Mouse (Mus musculus): Measurements from ENCODE around the gene Mnat1. TPM values are rescaled to one million over a fixed set of nuclear protein-coding genes. Genes with fewer than 3 reads are reported as not detected.
A peak's percentile ranks its signal among the peaks of the same experiment; 100 is the strongest.

Mnat1 gene
- total RNA-seq, 2 experiments from 2014 or later = 19.3 to 20.0 TPM

- intact Hi-C loops (cut with DNase I) = loop anchor here (5.0 kb wide), 1 partner anchor 52 kb away; no protein-coding TSS in a partner anchor
- DNase-seq = no peak
Measured at GRCm38 (mm10) chr12:73215773-73216172, 92.3 kb downstream of the Mnat1 start.

DNA sequence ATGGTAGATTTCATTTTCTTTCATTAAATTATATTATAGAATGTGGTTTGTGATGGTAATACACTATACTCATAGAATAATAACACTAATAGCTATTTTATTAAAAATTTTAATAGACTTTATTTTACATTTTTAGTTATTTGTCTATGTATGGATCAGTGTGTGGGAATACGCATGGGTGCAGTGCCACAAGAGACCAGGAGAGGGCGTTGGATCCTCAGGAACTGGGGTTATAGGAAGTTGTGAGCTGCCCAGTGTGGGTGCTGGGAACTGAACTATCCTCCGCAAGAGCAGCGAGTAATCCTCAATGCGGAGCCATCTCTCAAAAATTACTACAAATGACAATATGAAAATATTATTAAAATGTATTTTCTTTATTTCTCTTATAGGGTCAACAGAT, 95.1 kb downstream of the Mnat1 start:
- intact Hi-C loops (cut with DNase I) = loop anchor here (5.0 kb wide), 1 partner anchor 49 kb away; no protein-coding TSS in a partner anchor
- no peak for DNase-seq

DNA sequence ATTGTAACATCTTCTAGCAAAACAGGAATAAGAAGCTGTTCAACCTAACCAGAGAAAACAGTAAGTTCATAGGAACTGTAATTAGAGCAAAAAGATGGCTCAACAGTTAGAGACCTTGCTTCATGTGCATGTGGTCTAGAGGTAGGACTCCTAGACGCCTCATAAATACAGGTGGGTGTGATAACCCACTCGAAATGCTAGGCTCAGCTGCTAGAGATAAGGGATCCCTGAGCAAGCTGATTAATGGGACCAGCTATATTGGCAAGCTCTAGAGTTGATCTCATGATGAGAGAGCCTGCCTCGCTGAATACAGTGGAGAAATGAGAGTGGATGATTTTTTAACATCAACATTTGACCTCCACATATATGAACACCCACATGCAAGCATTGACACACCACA, 97.7 kb downstream of the Mnat1 start:
- DNase-seq = no peak
- intact Hi-C loops (cut with DNase I) = no loop called here

GRCm38 (mm10) chr12:73223872-73224271, 100.4 kb downstream of the Mnat1 start:
- no peak for DNase-seq
- intact Hi-C loops (cut with DNase I) = no loop called here

DNA sequence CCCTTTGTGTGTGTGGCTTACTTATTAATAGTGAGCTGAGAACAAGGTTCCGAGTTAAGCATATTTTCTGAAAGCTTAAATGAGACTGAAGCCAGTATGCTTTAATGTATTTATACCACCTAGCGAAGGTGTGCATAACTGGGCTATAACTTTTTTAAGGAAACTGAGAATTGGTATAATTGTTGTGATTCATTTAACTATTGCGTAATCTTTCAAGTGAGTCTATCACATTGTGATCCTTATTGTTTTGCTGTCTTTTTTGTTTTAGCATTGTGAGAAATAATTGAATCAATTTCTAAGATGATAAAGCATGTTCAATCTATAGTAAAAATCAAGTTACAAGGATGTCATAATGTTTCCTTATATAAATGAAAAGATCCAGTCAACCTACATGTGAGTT, 104.9 kb downstream of the Mnat1 start:
- intact Hi-C loops (cut with DNase I) = no loop called here
- DNase-seq = no peak

- DNase-seq = no peak
- intact Hi-C loops (cut with DNase I) = no loop called here
Measured at GRCm38 (mm10) chr12:73230196-73230595, 106.7 kb downstream of the Mnat1 start.

DNA sequence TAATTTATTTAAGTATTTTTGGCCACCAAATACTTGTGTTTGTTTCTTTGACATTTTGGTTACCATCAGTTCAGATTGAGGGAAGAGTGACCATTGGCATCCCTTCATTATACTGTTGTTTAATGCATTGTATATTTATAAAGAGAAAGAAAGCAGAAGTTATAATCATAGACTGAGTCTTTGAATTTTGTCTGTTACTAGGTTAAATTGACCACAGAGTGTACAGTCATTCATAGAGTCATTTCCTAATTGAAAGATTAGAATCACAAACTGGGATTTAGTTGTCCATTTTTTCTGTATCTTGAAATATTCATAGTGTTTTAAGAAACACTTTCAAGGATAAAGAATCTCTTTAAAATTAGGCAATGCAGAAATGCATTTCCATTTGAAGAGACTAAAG, 108.0 kb downstream of the Mnat1 start:
- no peak for DNase-seq
- intact Hi-C loops (cut with DNase I) = no loop called here

GRCm38 (mm10) chr12:73232586-73232985, 109.1 kb downstream of the Mnat1 start:
- intact Hi-C loops (cut with DNase I) = no loop called here

GRCm38 (mm10) chr12:73241960-73242359, 118.4 kb downstream of the Mnat1 start:
- intact Hi-C loops (cut with DNase I) = no loop called here

More at GRCm38 (mm10) chr12:73232586-73232985, 109.1 kb downstream of the Mnat1 start:
- no peak for DNase-seq

GRCm38 (mm10) chr12:73245687-73246086, 122.2 kb downstream of the Mnat1 start:
- intact Hi-C loops (cut with DNase I) = no loop called here
- DNase-seq = no peak

More at GRCm38 (mm10) chr12:73241960-73242359, 118.4 kb downstream of the Mnat1 start:
- DNase-seq = no peak

DNA sequence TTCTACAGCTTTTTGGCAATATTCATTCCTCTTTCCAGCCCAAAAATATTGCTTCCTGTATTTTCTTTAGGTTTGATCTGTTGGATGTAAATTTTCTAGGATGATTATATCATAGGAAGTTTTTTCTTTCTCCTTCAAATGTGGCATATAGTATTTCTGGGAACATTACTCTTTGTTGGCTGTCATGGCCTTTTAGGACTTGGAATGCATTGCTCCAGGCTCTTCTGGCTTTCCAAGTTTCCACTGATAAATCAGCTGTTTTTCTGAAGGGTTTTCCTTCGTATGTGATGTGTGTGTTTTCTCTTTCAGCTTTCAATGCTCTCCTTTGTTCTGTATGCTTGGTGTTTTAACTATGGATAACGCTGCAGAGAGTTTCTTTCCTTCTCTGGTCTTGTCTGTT, 131.5 kb downstream of the Mnat1 start:
- intact Hi-C loops (cut with DNase I) = no loop called here
- DNase-seq = no peak

DNA sequence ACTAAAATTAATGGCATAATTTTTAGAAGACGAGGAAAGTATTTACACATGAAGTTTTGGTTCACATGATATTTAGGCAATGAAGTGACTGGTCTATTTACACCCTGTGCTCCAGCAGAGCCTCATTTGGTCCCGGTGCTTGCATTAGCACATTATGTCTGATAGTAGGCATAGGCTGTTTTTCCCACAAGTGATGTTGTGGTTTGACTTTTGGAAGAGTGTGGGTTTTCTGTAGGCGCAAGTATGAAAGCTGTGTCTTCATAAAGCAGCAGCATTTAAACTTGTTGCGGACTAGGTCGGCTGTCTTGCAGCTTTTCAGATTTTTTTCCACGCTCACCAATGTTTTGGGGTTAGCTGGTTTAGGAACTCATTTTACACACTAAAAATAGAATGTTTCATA, 135.8 kb downstream of the Mnat1 start:
- intact Hi-C loops (cut with DNase I) = no loop called here
- DNase-seq = no peak

- no peak for DNase-seq
- intact Hi-C loops (cut with DNase I) = no loop called here
Measured at GRCm38 (mm10) chr12:73260339-73260738, 136.8 kb downstream of the Mnat1 start.

DNA sequence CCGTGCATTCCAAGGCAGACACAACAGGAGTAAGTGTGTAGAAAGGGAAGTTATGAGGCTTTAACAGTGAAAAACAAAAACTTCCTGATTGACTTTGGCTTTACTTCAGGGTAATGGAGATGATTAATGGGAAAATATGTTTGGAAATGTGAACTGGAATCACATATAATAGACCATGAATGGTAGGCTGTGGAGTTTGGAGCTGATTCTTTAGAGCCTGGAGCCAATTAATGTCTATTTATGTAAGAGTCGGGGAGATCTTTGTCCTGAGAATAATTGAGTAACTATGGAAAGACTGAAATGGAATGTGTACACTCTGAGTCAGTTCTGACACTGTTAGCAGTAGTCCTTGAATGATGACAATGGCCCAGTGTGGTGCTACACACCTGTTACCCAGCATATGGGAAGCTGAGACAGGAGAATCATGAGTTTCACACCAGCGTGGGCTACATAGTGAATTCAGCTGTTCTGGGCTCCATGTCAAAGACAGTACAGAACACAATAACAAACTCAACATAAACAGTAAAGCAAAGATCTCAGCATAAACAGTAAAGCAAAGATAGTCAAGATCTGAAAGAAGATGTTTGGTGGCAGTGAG, 142.0 kb downstream of the Mnat1 start:
- DNase-seq = no peak
- intact Hi-C loops (cut with DNase I) = loop anchor here (5.0 kb wide), 1 partner anchor 48 kb away; no protein-coding TSS in a partner anchor

DNA sequence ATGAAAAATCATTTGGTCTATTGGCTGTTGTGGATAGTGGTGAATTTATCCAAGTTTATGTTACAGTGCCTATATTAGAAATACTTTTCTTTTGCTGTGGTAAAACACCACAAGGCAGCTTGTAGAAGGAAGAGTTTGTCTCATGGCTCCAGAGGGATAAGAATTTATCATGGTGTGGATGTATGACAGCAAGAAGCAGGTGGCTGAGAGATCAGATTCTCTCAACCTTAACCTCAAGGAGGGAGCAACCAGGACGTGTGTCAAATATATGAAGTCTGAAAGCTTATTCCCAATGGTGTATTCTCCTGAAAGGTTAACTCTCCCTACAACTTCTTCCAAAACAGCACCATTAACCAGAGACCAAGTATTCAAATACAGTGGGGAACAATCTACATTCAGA, 143.1 kb downstream of the Mnat1 start:
- intact Hi-C loops (cut with DNase I) = loop anchor here (5.0 kb wide), 1 partner anchor 49 kb away; no protein-coding TSS in a partner anchor
- no peak for DNase-seq

- DNase-seq = no peak
- intact Hi-C loops (cut with DNase I) = loop anchor here (5.0 kb wide), 1 partner anchor 51 kb away; no protein-coding TSS in a partner anchor
Measured at GRCm38 (mm10) chr12:73268497-73268896, 145.0 kb downstream of the Mnat1 start.

GRCm38 (mm10) chr12:73269531-73269930, 146.0 kb downstream of the Mnat1 start:
- intact Hi-C loops (cut with DNase I) = loop anchor here (5.0 kb wide), 1 partner anchor 52 kb away; no protein-coding TSS in a partner anchor
- no peak for DNase-seq

DNA sequence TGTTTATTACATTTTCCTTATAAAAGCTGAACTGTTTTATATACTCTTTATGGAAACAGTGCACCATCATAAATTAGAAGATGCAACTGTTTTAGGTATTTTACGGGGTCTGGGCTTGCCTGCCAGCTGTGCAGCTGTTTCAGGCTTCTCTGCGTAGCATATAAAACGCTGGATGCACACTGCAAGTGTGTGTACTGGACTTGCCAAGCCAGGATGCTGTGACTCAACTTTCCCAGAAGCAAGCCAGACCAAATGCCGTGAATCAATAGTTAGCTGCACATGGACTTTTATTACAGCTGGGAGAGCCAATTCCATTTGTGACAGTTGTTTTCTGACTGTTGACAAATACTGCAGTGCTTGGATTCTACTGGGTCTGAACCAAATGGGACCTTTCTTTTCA, 146.4 kb downstream of the Mnat1 start:
- intact Hi-C loops (cut with DNase I) = loop anchor here (5.0 kb wide), 1 partner anchor 53 kb away; no protein-coding TSS in a partner anchor

DNA sequence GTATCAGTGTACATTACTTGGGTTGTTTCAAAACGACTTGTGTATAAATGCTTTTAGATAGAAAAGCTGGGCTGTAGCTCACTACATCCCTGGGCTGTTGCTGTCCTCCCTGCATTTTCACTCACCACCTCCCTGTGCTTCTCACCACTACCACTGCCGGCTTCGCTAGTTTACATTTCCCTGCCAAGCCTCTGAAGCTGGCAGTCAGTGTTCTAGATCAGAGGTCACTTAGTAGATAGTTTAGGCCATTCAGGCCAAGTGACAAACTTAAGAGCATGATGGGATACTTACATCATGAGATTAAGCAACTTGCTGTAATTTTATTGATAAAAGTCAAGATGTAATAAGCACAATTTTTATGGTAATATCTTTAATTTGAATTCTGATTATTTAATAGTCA, 151.4 kb downstream of the Mnat1 start:
- no peak for DNase-seq
- intact Hi-C loops (cut with DNase I) = no loop called here

More for the DNA sequence above, 146.4 kb downstream of the Mnat1 start:
- no peak for DNase-seq

GRCm38 (mm10) chr12:73286287-73287092, 163.0 kb downstream of the Mnat1 start, which contains the start of the genes Trmt5 and Slc38a6:
TSS of gene Trmt5 (minus strand) at chr12:73286710.
TSS of gene Slc38a6 (plus strand) at chr12:73286779.
- peak; percentile 90 to 94 for DNase-seq
- intact Hi-C loops (cut with DNase I) = loop anchor here (2.0 to 10.0 kb wide), 4 partner anchors 79 to 242 kb away; partner anchors contain the start of gene Mnat1

DNA sequence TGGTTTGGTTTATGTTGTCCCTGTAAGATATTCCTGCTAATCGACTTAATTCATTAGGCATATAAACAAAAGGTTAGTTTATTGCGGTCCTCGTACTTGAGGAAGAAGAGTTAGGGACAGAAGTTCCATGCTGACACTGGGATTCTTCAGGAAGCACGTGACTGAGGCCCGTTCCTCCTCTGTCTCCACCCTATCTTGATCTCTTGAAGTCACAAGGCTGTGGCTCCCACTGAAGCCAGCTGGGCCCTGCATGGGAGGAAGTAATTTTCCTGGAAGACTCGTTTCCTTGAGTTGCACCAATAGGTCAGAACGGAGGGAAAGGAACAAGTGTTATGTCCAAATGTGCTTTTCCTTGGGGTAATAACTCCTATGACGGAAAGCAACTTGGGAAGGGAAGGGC, 164.1 kb downstream of the Mnat1 start:
- DNase-seq = peak; percentile 21
- intact Hi-C loops (cut with DNase I) = loop anchor here (2.0 to 10.0 kb wide), 4 partner anchors 80 to 243 kb away; partner anchors contain the start of gene Mnat1

Measured in heart, postnatal 14 days (tissue).